Mouse (Mus musculus): ENCODE measurements around the gene Svs6. TPM values are rescaled to one million over a fixed set of nuclear protein-coding genes. Genes with fewer than 3 reads are reported as not detected.

Gene Svs6
- polyA plus RNA-seq, 1 experiment from 2014 or later = not detected

GRCm38 (mm10) chr2:164352697-164353096 is 36.1 kb downstream of the Svs6 start:
- Histone ChIP-seq H3K4me3 (ENCODE audit: low read length) (no peak overlapping the region), H3K9ac (replicated peaks; ENCODE audit: low read length) (no peak overlapping the region), H3K4me2 (replicated peaks; ENCODE audit: low read depth, low read length) (no peak overlapping the region), H3K4me1 (ENCODE audit: insufficient read depth, low read length) (no peaks in the 10 kb centered on the region), H3K27ac (ENCODE audit: low read length) (no peak overlapping the region), H3K27me3 (ENCODE audit: insufficient read depth, low read length) (peaks cover 6% of the 10 kb centered on the region), H3K9me3 (ENCODE audit: low read length) (no peaks in the 10 kb centered on the region; the same call in 1 of the 2 replicates), H3K36me3 (ENCODE audit: insufficient read depth, low read length) (no peaks in the 10 kb centered on the region)
- no peak for ATAC-seq (ENCODE audit: low FRiP score, low TSS enrichment)
- 92% methylated on average over 3 of the region's 3 CpGs for WGBS

DNA sequence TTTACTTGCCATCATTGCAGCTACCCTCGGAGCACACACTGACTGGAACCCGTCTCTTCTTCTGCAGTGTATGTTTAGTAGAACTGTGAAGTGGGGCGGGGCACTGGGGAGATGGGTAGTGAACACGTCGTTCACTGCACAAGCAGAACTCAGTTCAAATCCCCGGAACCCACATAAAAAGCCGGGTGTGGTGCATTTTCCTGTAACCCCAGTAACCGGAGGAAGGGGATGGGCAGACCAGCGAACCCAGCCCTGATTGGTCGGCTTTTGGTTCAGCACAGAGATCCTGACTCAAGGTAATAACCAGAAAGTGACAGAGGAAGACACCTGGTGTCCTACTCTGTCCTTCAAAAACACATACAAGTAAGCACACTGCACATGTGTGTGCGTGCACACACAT is 36.8 kb downstream of the Svs6 start:
- Histone ChIP-seq H3K27me3 (ENCODE audit: insufficient read depth, low read length) (peaks cover 6% of the 10 kb centered on the region), H3K27ac (ENCODE audit: low read length) (no peak overlapping the region), H3K4me1 (ENCODE audit: insufficient read depth, low read length) (no peaks in the 10 kb centered on the region), H3K4me2 (replicated peaks; ENCODE audit: low read depth, low read length) (no peak overlapping the region), H3K9me3 (ENCODE audit: low read length) (no peaks in the 10 kb centered on the region; the same call in 1 of the 2 replicates), H3K9ac (replicated peaks; ENCODE audit: low read length) (no peak overlapping the region), H3K36me3 (ENCODE audit: insufficient read depth, low read length) (no peaks in the 10 kb centered on the region), H3K4me3 (ENCODE audit: low read length) (no peak overlapping the region)
- WGBS = 89% methylated on average over 11 of the region's 11 CpGs
- no peak for ATAC-seq (ENCODE audit: low FRiP score, low TSS enrichment)

- 73% methylated on average over 11 of the region's 11 CpGs for WGBS
- no peak for ATAC-seq (ENCODE audit: low FRiP score, low TSS enrichment)
- Histone ChIP-seq H3K27ac (ENCODE audit: low read length) (no peak overlapping the region), H3K9ac (replicated peaks; ENCODE audit: low read length) (no peak overlapping the region), H3K4me3 (ENCODE audit: low read length) (no peak overlapping the region), H3K36me3 (ENCODE audit: insufficient read depth, low read length) (no peaks in the 10 kb centered on the region), H3K9me3 (ENCODE audit: low read length) (no peaks in the 10 kb centered on the region), H3K4me2 (replicated peaks; ENCODE audit: low read depth, low read length) (no peak overlapping the region), H3K4me1 (ENCODE audit: insufficient read depth, low read length) (no peaks in the 10 kb centered on the region), H3K27me3 (ENCODE audit: insufficient read depth, low read length) (peaks cover 9% of the 10 kb centered on the region)
Measured at GRCm38 (mm10) chr2:164356177-164356967, 39.8 kb downstream of the Svs6 start.

- WGBS = 87% methylated on average over 3 of the region's 3 CpGs
- no peak for ATAC-seq (ENCODE audit: low FRiP score, low TSS enrichment)
- H3K27ac ChIP-seq (ENCODE audit: low read length) = no peak overlapping the region
Measured at GRCm38 (mm10) chr2:164358373-164358772, 41.8 kb downstream of the Svs6 start.

DNA sequence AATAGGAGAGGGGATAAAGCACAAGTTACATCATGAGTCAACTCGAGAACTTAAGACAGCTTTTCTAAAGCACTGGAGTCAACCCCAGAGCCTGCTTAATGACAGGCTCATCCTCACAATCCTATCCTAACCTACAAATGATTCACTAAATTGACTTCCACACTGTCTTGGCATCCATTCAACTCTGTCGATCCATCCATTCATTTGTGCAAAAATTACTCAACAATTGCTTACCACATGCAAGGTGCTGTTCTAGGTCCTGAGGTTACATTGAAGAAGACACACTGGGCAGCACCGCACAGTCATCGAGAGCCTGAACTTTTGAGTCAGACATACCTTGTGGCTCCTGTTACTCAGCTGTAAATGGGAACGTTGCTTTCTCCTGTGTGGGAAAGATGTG is 42.5 kb downstream of the Svs6 start:
- Histone ChIP-seq H3K27ac (ENCODE audit: low read length) (no peak overlapping the region), H3K27me3 (ENCODE audit: insufficient read depth, low read length) (peaks cover 12% of the 10 kb centered on the region), H3K4me1 (ENCODE audit: insufficient read depth, low read length) (no peaks in the 10 kb centered on the region), H3K9ac (replicated peaks; ENCODE audit: low read length) (no peak overlapping the region), H3K9me3 (ENCODE audit: low read length) (no peaks in the 10 kb centered on the region), H3K4me3 (ENCODE audit: low read length) (no peak overlapping the region), H3K4me2 (replicated peaks; ENCODE audit: low read depth, low read length) (no peak overlapping the region), H3K36me3 (ENCODE audit: insufficient read depth, low read length) (no peaks in the 10 kb centered on the region)
- 82% methylated on average over 5 of the region's 5 CpGs for WGBS
- ATAC-seq (ENCODE audit: low FRiP score, low TSS enrichment) = no peak

More at GRCm38 (mm10) chr2:164358373-164358772, 41.8 kb downstream of the Svs6 start:
- Histone ChIP-seq H3K4me2 (replicated peaks; ENCODE audit: low read depth, low read length) (no peak overlapping the region), H3K9ac (replicated peaks; ENCODE audit: low read length) (no peak overlapping the region), H3K4me1 (ENCODE audit: insufficient read depth, low read length) (no peaks in the 10 kb centered on the region), H3K36me3 (ENCODE audit: insufficient read depth, low read length) (no peaks in the 10 kb centered on the region), H3K27me3 (ENCODE audit: insufficient read depth, low read length) (peaks cover 12% of the 10 kb centered on the region), H3K4me3 (ENCODE audit: low read length) (no peak overlapping the region), H3K9me3 (ENCODE audit: low read length) (no peaks in the 10 kb centered on the region)

DNA sequence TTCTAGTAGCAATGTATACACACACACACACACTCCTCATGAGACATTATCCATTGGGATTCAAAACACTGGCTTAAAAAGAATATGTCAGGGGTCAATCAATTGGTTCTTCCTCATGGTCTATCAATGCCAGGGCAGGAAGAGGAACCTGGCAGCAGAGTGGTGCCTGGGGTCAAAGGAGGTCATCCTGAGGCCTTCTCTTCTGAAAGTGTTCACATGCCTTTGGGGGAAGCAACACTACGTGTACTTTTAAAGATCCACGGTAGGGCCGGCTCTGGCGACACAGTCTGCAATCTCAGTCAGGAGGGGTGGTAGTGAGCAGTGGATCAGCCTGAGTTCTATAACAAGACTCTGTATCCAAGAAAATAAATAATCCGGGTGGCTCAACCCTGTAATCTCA is 43.1 kb downstream of the Svs6 start:
- Histone ChIP-seq H3K4me3 (ENCODE audit: low read length) (no peak overlapping the region), H3K4me1 (ENCODE audit: insufficient read depth, low read length) (no peaks in the 10 kb centered on the region), H3K27ac (ENCODE audit: low read length) (no peak overlapping the region), H3K4me2 (replicated peaks; ENCODE audit: low read depth, low read length) (no peak overlapping the region), H3K36me3 (ENCODE audit: insufficient read depth, low read length) (no peaks in the 10 kb centered on the region), H3K9ac (replicated peaks; ENCODE audit: low read length) (no peak overlapping the region), H3K9me3 (ENCODE audit: low read length) (no peaks in the 10 kb centered on the region), H3K27me3 (ENCODE audit: insufficient read depth, low read length) (peaks cover 10% of the 10 kb centered on the region)
- ATAC-seq (ENCODE audit: low FRiP score, low TSS enrichment) = no peak
- WGBS = 85% methylated on average over 5 of the region's 5 CpGs

DNA sequence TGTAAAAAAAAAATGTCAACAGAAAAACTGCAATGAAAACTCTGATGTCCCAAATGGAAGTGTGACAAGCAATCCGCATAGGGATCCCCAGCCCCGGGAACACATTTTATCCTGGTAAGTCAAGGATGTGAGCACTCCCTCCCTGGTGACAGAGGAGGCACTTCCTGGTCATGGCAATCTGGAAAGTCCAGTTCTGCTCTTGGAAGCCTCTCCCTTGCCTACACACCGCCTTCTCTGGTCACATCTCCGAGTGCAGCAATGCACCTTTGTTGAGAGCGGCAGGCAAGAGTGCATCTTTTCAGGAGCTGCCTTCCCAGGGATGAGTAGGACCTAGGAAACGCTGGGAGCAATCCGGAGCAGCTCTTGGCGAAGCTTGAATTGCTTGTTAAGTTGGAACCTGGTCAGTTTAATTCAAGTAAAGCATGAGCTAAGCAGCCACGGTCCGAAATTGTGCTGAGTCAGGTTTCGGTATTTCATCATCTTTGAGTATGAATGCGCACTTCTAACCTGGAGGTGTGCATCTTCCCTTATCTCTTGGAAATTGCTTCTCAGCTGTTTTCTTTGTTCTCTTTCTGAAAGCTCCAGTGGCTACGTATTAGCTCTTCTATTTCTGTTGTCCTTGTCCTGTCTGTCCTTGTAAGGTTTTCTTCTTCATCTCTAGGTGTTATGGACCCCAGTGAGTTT is 44.6 kb downstream of the Svs6 start:
- no peak overlapping the region for H3K27ac ChIP-seq (ENCODE audit: low read length)
- H3K27me3 ChIP-seq (ENCODE audit: insufficient read depth, low read length) = 0 out of 2 replicates have a peak, but pooled peaks cover 6% of the 10 kb centered on the region
- H3K9me3 ChIP-seq (ENCODE audit: low read length) = no peaks in the 10 kb centered on the region
- no peaks in the 10 kb centered on the region for H3K4me1 ChIP-seq (ENCODE audit: insufficient read depth, low read length)
- ATAC-seq (ENCODE audit: low FRiP score, low TSS enrichment) = no peak
- H3K4me2 ChIP-seq (replicated peaks; ENCODE audit: low read depth, low read length) = no peak overlapping the region
- H3K36me3 ChIP-seq (ENCODE audit: insufficient read depth, low read length) = no peaks in the 10 kb centered on the region
- no peak overlapping the region for H3K9ac ChIP-seq (replicated peaks; ENCODE audit: low read length)
- H3K4me3 ChIP-seq (ENCODE audit: low read length) = no peak overlapping the region
- 38% methylated on average over 13 of the region's 13 CpGs for WGBS

DNA sequence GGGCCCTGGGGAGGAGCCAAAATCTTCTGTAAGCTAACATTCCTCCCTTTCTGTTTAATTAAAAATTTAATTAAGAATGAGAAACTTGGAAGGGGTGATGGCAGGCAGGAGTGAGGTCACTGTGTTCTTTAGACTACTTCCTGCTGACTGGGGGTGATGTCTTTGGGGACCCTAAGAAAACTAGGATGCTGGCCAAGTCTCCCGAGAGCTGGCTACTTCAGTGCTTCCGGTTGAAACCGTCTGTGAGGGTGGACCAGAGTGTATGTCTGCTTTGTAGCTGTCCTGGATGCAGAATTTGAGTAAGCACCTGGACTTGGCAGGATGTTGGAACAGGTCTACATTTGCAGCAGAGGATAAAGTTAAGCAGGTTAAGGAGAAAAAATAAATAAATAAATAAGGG is 50.4 kb downstream of the Svs6 start:
- WGBS = 48% methylated on average over 3 of the region's 3 CpGs
- H3K9me3 ChIP-seq (ENCODE audit: low read length) = no peaks in the 10 kb centered on the region
- no peaks in the 10 kb centered on the region for H3K36me3 ChIP-seq (ENCODE audit: insufficient read depth, low read length)
- no peaks in the 10 kb centered on the region for H3K4me1 ChIP-seq (ENCODE audit: insufficient read depth, low read length)
- no peak for ATAC-seq (ENCODE audit: low FRiP score, low TSS enrichment)
- H3K27me3 ChIP-seq (ENCODE audit: insufficient read depth, low read length) = 0 out of 2 replicates have a peak, but pooled peaks cover 3% of the 10 kb centered on the region
- H3K27ac ChIP-seq (ENCODE audit: low read length) = no peak overlapping the region
- no peak overlapping the region for H3K4me2 ChIP-seq (replicated peaks; ENCODE audit: low read depth, low read length)
- H3K4me3 ChIP-seq (ENCODE audit: low read length) = no peak overlapping the region
- H3K9ac ChIP-seq (replicated peaks; ENCODE audit: low read length) = no peak overlapping the region

Data from kidney, embryonic 16.5 days (tissue).